Mouse (Mus musculus): Measurements from ENCODE around the gene Fbln2. TPM values are rescaled to one million over a fixed set of nuclear protein-coding genes. Genes with fewer than 3 reads are reported as not detected.

The Fbln2 gene
- polyA plus RNA-seq, 1 experiment = 0.07 TPM

GRCm38 (mm10) chr6:91174211-91174610 is 38.0 kb upstream of the Fbln2 start:
- peaks cover 2% of the 10 kb centered on the region for H3K27me3 ChIP-seq (ENCODE audit: control insufficient read depth)
- TF ChIP-seq GATA1 (IDR thresholded peaks at IDR 0.05; ENCODE audit: low read length) (no peak), TAL1 (IDR thresholded peaks at IDR 0.05; ENCODE audit: low read length) (no peak)
- no peak overlapping the region for H3K4me3 ChIP-seq (replicated peaks)
- H3K36me3 ChIP-seq (ENCODE audit: control insufficient read depth) = peaks cover 44% of the 10 kb centered on the region
- peaks cover 24% of the 10 kb centered on the region for H3K4me1 ChIP-seq (ENCODE audit: control insufficient read depth)
- no peaks in the 10 kb centered on the region for H3K9me3 ChIP-seq (ENCODE audit: control insufficient read depth, low read length)

GRCm38 (mm10) chr6:91180767-91181171 is 31.5 kb upstream of the Fbln2 start:
- Histone ChIP-seq H3K4me1 (ENCODE audit: control insufficient read depth) (peaks cover 17% of the 10 kb centered on the region), H3K9me3 (ENCODE audit: control insufficient read depth, low read length) (no peaks in the 10 kb centered on the region), H3K36me3 (ENCODE audit: control insufficient read depth) (no peaks in the 10 kb centered on the region), H3K27me3 (ENCODE audit: control insufficient read depth) (peaks cover 11% of the 10 kb centered on the region), H3K4me3 (replicated peaks) (no peak overlapping the region)
- TF ChIP-seq GATA1 (IDR thresholded peaks at IDR 0.05; ENCODE audit: low read length) (no peak), TAL1 (IDR thresholded peaks at IDR 0.05; ENCODE audit: low read length) (no peak)

- H3K36me3 ChIP-seq (ENCODE audit: control insufficient read depth) = no peaks in the 10 kb centered on the region
- peaks cover 11% of the 10 kb centered on the region for H3K27me3 ChIP-seq (ENCODE audit: control insufficient read depth)
- peaks cover 17% of the 10 kb centered on the region for H3K4me1 ChIP-seq (ENCODE audit: control insufficient read depth)
- no peaks in the 10 kb centered on the region for H3K9me3 ChIP-seq (ENCODE audit: control insufficient read depth, low read length)
- TF ChIP-seq GATA1 (IDR thresholded peaks at IDR 0.05; ENCODE audit: low read length) (no peak), TAL1 (IDR thresholded peaks at IDR 0.05; ENCODE audit: low read length) (no peak)
- H3K4me3 ChIP-seq (replicated peaks) = no peak overlapping the region
Observed at GRCm38 (mm10) chr6:91181320-91181719, 30.9 kb upstream of the Fbln2 start.

- Histone ChIP-seq H3K36me3 (ENCODE audit: control insufficient read depth) (no peaks in the 10 kb centered on the region), H3K9me3 (ENCODE audit: control insufficient read depth, low read length) (no peaks in the 10 kb centered on the region), H3K4me3 (replicated peaks) (no peak overlapping the region), H3K4me1 (ENCODE audit: control insufficient read depth) (peaks cover 17% of the 10 kb centered on the region), H3K27me3 (ENCODE audit: control insufficient read depth) (peaks cover 9% of the 10 kb centered on the region)
- TF ChIP-seq GATA1 (IDR thresholded peaks at IDR 0.05; ENCODE audit: low read length) = no peak
Observed at GRCm38 (mm10) chr6:91182075-91182490, 30.2 kb upstream of the Fbln2 start.

GRCm38 (mm10) chr6:91183041-91183440 is 29.2 kb upstream of the Fbln2 start:
- H3K36me3 ChIP-seq (ENCODE audit: control insufficient read depth) = no peaks in the 10 kb centered on the region
- peaks cover 13% of the 10 kb centered on the region for H3K4me1 ChIP-seq (ENCODE audit: control insufficient read depth)
- H3K27me3 ChIP-seq (ENCODE audit: control insufficient read depth) = peaks cover 12% of the 10 kb centered on the region; the same call in 1 of the 2 replicates
- H3K4me3 ChIP-seq (replicated peaks) = no peak overlapping the region
- TF ChIP-seq GATA1 (IDR thresholded peaks at IDR 0.05; ENCODE audit: low read length) (no peak), TAL1 (IDR thresholded peaks at IDR 0.05; ENCODE audit: low read length) (no peak)
- no peaks in the 10 kb centered on the region for H3K9me3 ChIP-seq (ENCODE audit: control insufficient read depth, low read length)

- Histone ChIP-seq H3K27me3 (ENCODE audit: control insufficient read depth) (peaks cover 12% of the 10 kb centered on the region; the same call in 1 of the 2 replicates), H3K4me3 (replicated peaks) (no peak overlapping the region), H3K36me3 (ENCODE audit: control insufficient read depth) (no peaks in the 10 kb centered on the region), H3K9me3 (ENCODE audit: control insufficient read depth, low read length) (no peaks in the 10 kb centered on the region), H3K4me1 (ENCODE audit: control insufficient read depth) (peaks cover 11% of the 10 kb centered on the region)
- TF ChIP-seq GATA1 (IDR thresholded peaks at IDR 0.05; ENCODE audit: low read length) = no peak
- TF ChIP-seq TAL1 (IDR thresholded peaks at IDR 0.05; ENCODE audit: low read length) = no peak
Observed at GRCm38 (mm10) chr6:91183980-91184379, 28.3 kb upstream of the Fbln2 start.

DNA sequence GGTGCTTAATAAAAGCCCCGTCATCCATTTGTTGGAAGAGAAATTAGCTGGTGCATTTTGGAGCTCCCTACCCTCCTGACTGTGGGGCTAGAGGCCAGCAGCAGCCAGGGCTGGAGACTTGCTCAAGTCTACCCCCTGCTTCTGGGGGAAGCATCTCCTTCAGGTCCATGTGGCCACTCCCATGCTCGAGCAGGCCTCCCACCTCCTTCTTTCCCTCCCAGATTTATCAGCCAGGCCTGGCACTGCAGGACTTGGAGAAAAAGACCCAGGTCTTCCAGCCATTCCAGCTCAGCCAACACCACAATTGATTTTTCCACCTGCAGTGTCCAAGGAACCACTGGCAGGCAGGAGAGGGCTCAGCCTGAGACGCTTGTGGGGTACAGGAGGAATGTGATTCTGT is 27.5 kb upstream of the Fbln2 start:
- H3K9me3 ChIP-seq (ENCODE audit: control insufficient read depth, low read length) = no peaks in the 10 kb centered on the region
- peaks cover 10% of the 10 kb centered on the region for H3K4me1 ChIP-seq (ENCODE audit: control insufficient read depth)
- peaks cover 12% of the 10 kb centered on the region; the same call in 1 of the 2 replicates for H3K27me3 ChIP-seq (ENCODE audit: control insufficient read depth)
- TF ChIP-seq GATA1 (IDR thresholded peaks at IDR 0.05; ENCODE audit: low read length) = no peak
- no peak for TF ChIP-seq TAL1 (IDR thresholded peaks at IDR 0.05; ENCODE audit: low read length)
- no peaks in the 10 kb centered on the region for H3K36me3 ChIP-seq (ENCODE audit: control insufficient read depth)
- H3K4me3 ChIP-seq (replicated peaks) = no peak overlapping the region

GRCm38 (mm10) chr6:91185502-91185901 is 26.8 kb upstream of the Fbln2 start:
- Histone ChIP-seq H3K9me3 (ENCODE audit: control insufficient read depth, low read length) (no peaks in the 10 kb centered on the region), H3K36me3 (ENCODE audit: control insufficient read depth) (no peaks in the 10 kb centered on the region), H3K27me3 (ENCODE audit: control insufficient read depth) (peaks cover 12% of the 10 kb centered on the region; the same call in 1 of the 2 replicates), H3K4me1 (ENCODE audit: control insufficient read depth) (peaks cover 8% of the 10 kb centered on the region), H3K4me3 (replicated peaks) (no peak overlapping the region)
- no peak for TF ChIP-seq TAL1 (IDR thresholded peaks at IDR 0.05; ENCODE audit: low read length)
- TF ChIP-seq GATA1 (IDR thresholded peaks at IDR 0.05; ENCODE audit: low read length) = no peak

DNA sequence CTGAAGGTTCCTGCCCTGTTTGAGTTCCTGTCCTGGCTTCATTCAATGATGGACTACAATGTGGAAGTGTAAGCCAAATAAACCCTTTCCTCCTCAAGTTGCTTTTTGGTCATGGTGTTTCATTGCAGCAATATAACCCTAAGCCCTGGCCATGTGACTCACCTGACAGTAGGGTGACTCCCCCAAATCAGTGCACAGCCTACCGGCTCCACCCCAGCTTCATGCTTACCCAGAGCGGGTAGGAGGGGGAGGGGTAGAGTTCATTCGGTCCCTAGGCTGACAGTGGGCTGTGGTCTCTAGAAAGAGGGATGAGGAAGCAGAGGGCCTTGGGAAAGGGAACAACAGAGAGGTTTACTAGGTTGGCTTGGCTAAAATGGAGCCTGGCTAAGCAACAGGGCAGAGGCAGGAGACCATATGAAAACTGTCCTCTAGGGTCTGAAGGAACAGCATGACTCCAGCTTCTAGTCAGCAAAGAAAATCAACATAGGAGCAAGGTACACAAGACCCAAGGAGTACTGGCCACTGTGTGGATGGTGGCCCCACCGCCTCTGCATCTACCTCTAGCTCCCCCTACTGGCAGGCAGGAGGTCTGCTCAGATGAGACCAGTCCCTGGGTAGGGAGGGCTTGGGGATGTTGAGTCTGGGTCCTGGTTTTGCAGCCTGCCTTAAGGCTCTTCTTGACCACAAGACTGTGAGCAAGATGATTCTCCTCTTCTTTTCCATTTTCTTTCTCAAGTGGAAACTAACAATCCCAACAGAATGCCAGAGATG is 25.9 kb upstream of the Fbln2 start:
- TF ChIP-seq TAL1 (IDR thresholded peaks at IDR 0.05; ENCODE audit: low read length) (no peak), GATA1 (IDR thresholded peaks at IDR 0.05; ENCODE audit: low read length) (no peak)
- H3K4me3 ChIP-seq (replicated peaks) = no peak overlapping the region
- no peaks in the 10 kb centered on the region for H3K9me3 ChIP-seq (ENCODE audit: control insufficient read depth, low read length)
- H3K36me3 ChIP-seq (ENCODE audit: control insufficient read depth) = no peaks in the 10 kb centered on the region
- peaks cover 9% of the 10 kb centered on the region; the same call in 1 of the 2 replicates for H3K27me3 ChIP-seq (ENCODE audit: control insufficient read depth)
- H3K4me1 ChIP-seq (ENCODE audit: control insufficient read depth) = peaks cover 8% of the 10 kb centered on the region

Data from erythroblast, embryonic 14.5 days (primary cell).